Mouse (Mus musculus) midbrain, postnatal 0 days (tissue): ENCODE measurements around the gene Nxph4. TPM values are rescaled to one million over a fixed set of nuclear protein-coding genes. Genes with fewer than 3 reads are reported as not detected.

Experiments used
- ATAC-seq: fragments of 200-750 bp; cut with Nextera tagmentation; 2 replicates; pipeline ENCODE4 v1.8.0; 2017; ENCODE audit warnings: moderate number of reproducible peaks, mild to moderate bottlenecking, moderate TSS enrichment, moderate library complexity; ENCODE audit not compliant: low FRiP score
- DNase-seq: peaks from one replicate; pipeline ENCODE4 v3.0.0-alpha.2; 2015; ENCODE audit warnings: low spot score
- H3K27ac ChIP-seq: fragments of 300-500 bp; sonication (generic); 2 replicates; pipeline ENCODE4 v1.5.1; 2014; ENCODE audit warnings: low read depth, mild to moderate bottlenecking, low read length, mixed read lengths
- H3K27me3 ChIP-seq: fragments of 300-500 bp; sonication (generic); 2 replicates; pipeline ENCODE4 v1.6.1; 2014; ENCODE audit warnings: low read length, control low read depth, mixed read lengths; ENCODE audit not compliant: insufficient read depth
- H3K36me3 ChIP-seq: fragments of 300-500 bp; sonication (generic); 2 replicates; pipeline ENCODE4 v1.6.1; 2014; ENCODE audit warnings: low read length, control low read depth, mixed read lengths; ENCODE audit not compliant: insufficient read depth
- H3K4me1 ChIP-seq: fragments of 300-500 bp; sonication (generic); 2 replicates; pipeline ENCODE4 v1.6.1; 2014; ENCODE audit warnings: mild to moderate bottlenecking, control low read depth, antibody characterized with exemption, low read length, mixed read lengths; ENCODE audit not compliant: insufficient read depth
- H3K4me2 ChIP-seq: fragments of 300-500 bp; sonication (generic); 2 replicates; pipeline ENCODE4 v1.6.1; 2014; ENCODE audit warnings: low read depth, mild to moderate bottlenecking, low read length, mixed read lengths; ENCODE audit not compliant: poor library complexity, severe bottlenecking
- H3K4me3 ChIP-seq: fragments of 300-500 bp; sonication (generic); 2 replicates; pipeline ENCODE4 v1.5.1; 2014; ENCODE audit warnings: low read depth, mild to moderate bottlenecking, low read length, moderate library complexity
- H3K9ac ChIP-seq: fragments of 300-500 bp; sonication (generic); replicated peaks from 2 replicates; pipeline ENCODE4 v1.6.1; 2014; ENCODE audit warnings: mild to moderate bottlenecking, low read length, moderate library complexity, mixed read lengths; ENCODE audit not compliant: poor library complexity, severe bottlenecking
- H3K9me3 ChIP-seq: fragments of 300-500 bp; sonication (generic); 2 replicates; pipeline ENCODE4 v1.6.1; 2016; ENCODE audit warnings: low read length, control low read depth
- CTCF ChIP-seq: IDR thresholded peaks from 2 replicates; pipeline ENCODE4 v1.5.1; 2016; ENCODE audit warnings: antibody characterized with exemption, mild to moderate bottlenecking
- WGBS: fragments of 180-500 bp; shearing (Covaris S2); extraction: QIAGEN DNeasy Blood & Tissue Kit; methylation state at CpG from one replicate; pipeline ENCODE4 v1.1.7; 2014; 5-methylcytosine and 5-hydroxymethylcytosine counted together
- polyA plus RNA-seq: library from polyadenylated mRNA; unstranded; fragments of >200 nt; fragmentation: Nextera tagmentation; extraction: Ambion mirVana; gene quantifications from 2 replicates; pipeline ENCODE4 v1.2.1, GENCODE M21; 2015
- total RNA-seq: library from RNA; depleted of rRNA; stranded (reverse); fragments of >200 nt; gene quantifications from 2 replicates; pipeline ENCODE4 v1.2.3, GENCODE M21; 2014

Nxph4 gene
- total and polyA plus RNA-seq, 2 experiments from 2014 or later, result 22.6 to 68.9 TPM

DNA sequence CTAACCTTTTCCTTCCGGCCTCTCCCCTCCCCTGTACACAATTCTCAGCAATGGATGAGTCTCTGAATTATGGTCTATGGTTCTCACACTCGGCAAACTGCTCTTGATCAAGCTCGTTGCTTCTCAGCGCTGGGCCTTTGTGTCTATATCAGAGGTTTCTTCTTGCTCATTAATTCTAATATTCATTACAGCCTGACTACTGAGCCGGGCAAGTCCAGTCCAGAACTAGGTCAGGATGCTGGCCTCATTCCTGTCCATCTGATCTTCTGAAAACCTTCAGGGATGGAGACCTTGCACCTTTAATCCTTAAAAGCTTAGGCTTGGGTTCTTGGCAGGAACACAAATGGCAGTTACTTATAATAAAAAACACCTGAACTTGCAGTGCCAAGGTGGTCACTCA lies 34.8 kb downstream of the Nxph4 start:
- Histone ChIP-seq H3K27me3 (no peaks in the 10 kb centered on the region), H3K4me3 (no peak overlapping the region), H3K9me3 (no peaks in the 10 kb centered on the region), H3K27ac (no peak overlapping the region), H3K36me3 (peaks cover 50% of the 10 kb centered on the region), H3K9ac (no peak overlapping the region), H3K4me1 (no peaks in the 10 kb centered on the region), H3K4me2 (no peak overlapping the region)
- DNase-seq, result no peak
- WGBS, result 83% methylated on average over 5 of the region's 5 CpGs
- TF ChIP-seq CTCF, result no peak
- ATAC-seq, result no peak

DNA sequence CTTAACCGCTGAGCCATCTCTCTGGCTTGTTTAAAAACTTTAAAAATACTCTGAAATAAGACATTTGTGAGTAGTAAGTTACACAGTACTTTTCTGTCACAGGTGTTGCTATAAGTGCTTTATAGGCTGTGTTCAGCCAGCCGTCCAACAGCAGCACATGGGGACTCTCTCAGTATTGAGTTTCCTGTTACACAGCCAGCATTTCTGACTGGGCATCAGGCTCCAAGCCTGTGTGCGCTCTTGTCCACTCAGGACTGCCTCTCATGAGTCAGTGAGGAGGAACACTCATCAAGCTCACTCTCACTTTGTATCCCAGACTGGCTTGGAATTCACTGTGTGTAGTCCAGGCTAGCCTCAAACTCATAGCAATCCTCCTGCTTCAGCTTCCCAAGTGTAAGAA lies 38.2 kb downstream of the Nxph4 start:
- H3K27ac ChIP-seq, result no peak overlapping the region
- ATAC-seq (no peak), DNase-seq (no peak)
- H3K4me2 ChIP-seq, result no peak overlapping the region
- H3K27me3 ChIP-seq, result no peaks in the 10 kb centered on the region
- WGBS, result 93% methylated on average over 3 of the region's 3 CpGs
- no peak overlapping the region for H3K4me3 ChIP-seq
- no peak overlapping the region for H3K9ac ChIP-seq
- no peaks in the 10 kb centered on the region for H3K4me1 ChIP-seq
- peaks cover 61% of the 10 kb centered on the region for H3K36me3 ChIP-seq
- no peak for TF ChIP-seq CTCF
- H3K9me3 ChIP-seq, result no peaks in the 10 kb centered on the region

DNA sequence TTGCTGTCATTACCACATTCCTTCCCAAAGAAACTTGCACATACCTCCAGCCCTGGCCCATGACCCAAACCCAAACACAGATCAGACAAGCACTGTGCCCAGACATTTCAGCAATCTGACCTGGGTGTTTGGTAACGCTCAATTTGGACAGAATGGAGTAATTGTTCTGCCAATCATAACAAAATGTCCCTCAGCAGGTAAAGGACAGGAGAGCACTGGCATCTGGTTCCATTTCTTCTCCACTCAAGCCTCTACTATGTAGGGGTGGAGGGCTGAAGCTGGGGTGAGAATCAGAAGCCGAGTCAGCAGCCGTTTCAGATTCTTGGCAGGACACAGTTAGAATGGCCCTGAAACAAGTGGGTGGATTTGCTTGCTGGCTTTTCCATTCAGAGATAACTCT lies 42.2 kb downstream of the Nxph4 start:
- no peak for TF ChIP-seq CTCF
- ATAC-seq, result no peak
- Histone ChIP-seq H3K4me3 (no peak overlapping the region), H3K4me1 (no peaks in the 10 kb centered on the region), H3K27ac (no peak overlapping the region), H3K4me2 (no peak overlapping the region), H3K27me3 (no peaks in the 10 kb centered on the region), H3K9me3 (no peaks in the 10 kb centered on the region), H3K9ac (no peak overlapping the region), H3K36me3 (peaks cover 45% of the 10 kb centered on the region)
- no peak for DNase-seq
- WGBS, result 94% methylated on average over 3 of the region's 3 CpGs

GRCm38 (mm10) chr10:127491128-127491512 lies 43.2 kb downstream of the Nxph4 start:
- H3K9ac ChIP-seq, result no peak overlapping the region
- no peak for TF ChIP-seq CTCF
- WGBS, result 57% methylated on average over 8 of the region's 8 CpGs

GRCm38 (mm10) chr10:127490160-127491127 lies 43.9 kb downstream of the Nxph4 start:
- H3K27me3 ChIP-seq, result no peaks in the 10 kb centered on the region
- peaks cover 37% of the 10 kb centered on the region for H3K36me3 ChIP-seq
- TF ChIP-seq CTCF, result no peak
- H3K4me1 ChIP-seq, result no peaks in the 10 kb centered on the region
- H3K9ac ChIP-seq, result no peak overlapping the region
- H3K27ac ChIP-seq, result 0 out of 2 replicates have a peak overlapping the region, but pooled peaks have one; percentile 38
- peak; percentile 34 for DNase-seq
- H3K4me2 ChIP-seq, result no peak overlapping the region
- 69% methylated on average over 18 of the region's 18 CpGs for WGBS
- no peak overlapping the region for H3K4me3 ChIP-seq
- no peaks in the 10 kb centered on the region for H3K9me3 ChIP-seq
- 0 out of 2 replicates have a peak, but pooled peaks have one; percentile 34 for ATAC-seq

More at GRCm38 (mm10) chr10:127491128-127491512, 43.2 kb downstream of the Nxph4 start:
- ATAC-seq (no peak; the same call in 1 of the 2 replicates), DNase-seq (no peak)
- Histone ChIP-seq H3K36me3 (peaks cover 39% of the 10 kb centered on the region), H3K4me1 (no peaks in the 10 kb centered on the region), H3K27ac (0 out of 2 replicates have a peak overlapping the region, but pooled peaks have one; percentile 21), H3K27me3 (no peaks in the 10 kb centered on the region), H3K9me3 (no peaks in the 10 kb centered on the region), H3K4me2 (no peak overlapping the region), H3K4me3 (no peak overlapping the region)

GRCm38 (mm10) chr10:127488856-127489255 lies 45.5 kb downstream of the Nxph4 start:
- Histone ChIP-seq H3K27me3 (no peaks in the 10 kb centered on the region), H3K9me3 (no peaks in the 10 kb centered on the region), H3K9ac (no peak overlapping the region), H3K27ac (no peak overlapping the region), H3K36me3 (peaks cover 43% of the 10 kb centered on the region), H3K4me1 (no peaks in the 10 kb centered on the region), H3K4me3 (no peak overlapping the region), H3K4me2 (no peak overlapping the region)
- WGBS, result 82% methylated on average over 7 of the region's 7 CpGs
- DNase-seq (no peak), ATAC-seq (no peak)
- no peak for TF ChIP-seq CTCF
